Mouse (Mus musculus): Measurements from ENCODE around the gene Foxo6. TPM values are rescaled to one million over a fixed set of nuclear protein-coding genes. Genes with fewer than 3 reads are reported as not detected.
A peak's percentile ranks its signal among the peaks of the same experiment; 100 is the strongest.

Gene Foxo6
- polyA plus RNA-seq (2015; fragmentation: Nextera tagmentation; extraction: Ambion mirVana) = 0.28 and 0.53 TPM in 2 replicates

DNA sequence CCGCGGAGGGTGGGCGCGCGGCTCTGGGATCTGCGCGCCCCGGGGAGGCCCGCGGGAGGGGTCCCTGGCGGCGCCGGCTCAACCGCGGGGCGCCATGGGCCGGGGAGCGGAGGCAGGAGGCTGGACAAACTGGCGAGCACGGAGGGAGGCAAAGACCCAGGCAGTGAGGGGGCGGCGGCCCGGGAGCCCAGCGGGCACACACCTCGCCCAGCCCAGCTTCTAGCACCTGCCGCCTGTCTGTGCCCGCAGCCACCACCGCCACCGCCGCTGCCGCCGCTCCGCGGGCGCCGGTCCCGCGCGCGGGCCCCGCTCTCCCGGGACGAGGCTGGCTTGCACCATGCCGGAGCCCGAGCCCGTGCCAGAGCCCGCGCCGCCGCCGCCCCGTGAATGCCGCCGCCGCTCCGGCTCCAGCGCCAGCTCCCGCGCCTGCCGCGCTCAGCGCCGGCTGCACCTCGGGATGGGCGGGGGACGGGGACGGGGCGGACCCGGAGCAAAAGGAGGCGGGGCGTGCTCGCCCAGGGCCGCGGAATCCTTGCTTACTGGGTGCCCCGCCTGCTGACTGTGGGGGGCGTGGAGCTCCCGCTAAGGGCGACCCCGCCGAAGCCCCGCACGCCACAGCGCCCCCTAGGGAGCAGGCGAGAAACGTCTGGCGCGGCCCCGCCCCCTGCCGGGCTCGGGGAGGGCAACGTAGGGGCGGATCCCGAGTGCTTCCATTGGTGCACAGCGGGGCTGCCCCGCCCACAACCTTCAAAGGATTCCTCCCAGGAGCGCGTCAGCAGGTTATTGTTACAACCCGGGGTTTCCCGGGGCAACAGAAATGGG lies at the start of gene Foxo6:
Gene Foxo6, minus strand, starts transcription at position 60 of the 822 bp plus-strand sequence.
- peak within 1 kb of the TSS; percentile 99 for H3K4me2 ChIP-seq (replicated peaks; ENCODE audit: low read depth)
- H3K4me1 ChIP-seq (replicated peaks; ENCODE audit: control insufficient read depth, insufficient read depth) = peaks cover 4% of the 10 kb centered on the region
- WGBS = under 1% methylated on average over 75 of the region's 99 CpGs
- H3K4me3 ChIP-seq (ENCODE audit: low read depth, low read length) = peak within 1 kb of the TSS; percentile 59
- peak within 1 kb of the TSS; percentile 63 for H3K9ac ChIP-seq (ENCODE audit: low read length)
- H3K27ac ChIP-seq (replicated peaks) = no peak within 1 kb of the TSS; the same call in 1 of the 2 replicates
- no peaks in the 10 kb centered on the region for H3K36me3 ChIP-seq (ENCODE audit: control insufficient read depth, insufficient read depth, low read length)
- TF ChIP-seq CTCF (IDR thresholded peaks at IDR 0.05; ENCODE audit: low read depth) (peak; percentile 94), EP300 (optimal IDR thresholded peaks at IDR 0.05) (no peak)
- H3K27me3 ChIP-seq (ENCODE audit: control insufficient read depth, insufficient read depth, low read length) = peaks cover 2% of the 10 kb centered on the region; the same call in 1 of the 2 replicates
- DNase-seq (ENCODE audit: low spot score) = peak; percentile 99
- H3K9me3 ChIP-seq (ENCODE audit: control insufficient read depth, low read length) = no peaks in the 10 kb centered on the region
- peak; percentile 92 for ATAC-seq (ENCODE audit: low FRiP score, low TSS enrichment)

DNA sequence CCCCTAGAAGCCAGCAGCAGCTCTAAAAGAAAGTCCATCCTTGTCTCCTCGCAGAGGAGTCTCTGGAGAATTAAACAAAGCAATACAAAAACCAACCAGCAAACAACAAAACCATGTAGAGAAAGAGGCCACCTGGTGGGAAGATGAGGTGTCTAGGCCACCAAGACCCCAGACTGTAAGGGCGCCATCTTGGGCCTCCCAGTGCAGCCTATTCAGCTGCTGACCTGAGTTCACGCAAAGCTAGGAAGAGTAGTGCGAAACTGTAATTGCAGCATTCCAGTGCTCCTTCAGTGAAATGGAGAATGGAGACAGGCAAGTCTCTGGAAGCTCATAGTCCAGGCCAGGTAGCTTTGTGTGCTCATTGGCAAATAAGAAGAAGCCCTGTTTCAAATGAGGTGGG lies 47.2 kb upstream of the Foxo6 start:
- H3K4me3 ChIP-seq (ENCODE audit: low read depth, low read length) = no peak overlapping the region
- 91% methylated on average over 4 of the region's 4 CpGs for WGBS
- no peak for ATAC-seq (ENCODE audit: low FRiP score, low TSS enrichment)
- no peaks in the 10 kb centered on the region for H3K36me3 ChIP-seq (ENCODE audit: control insufficient read depth, insufficient read depth, low read length)
- no peak overlapping the region for H3K4me2 ChIP-seq (replicated peaks; ENCODE audit: low read depth)
- H3K27ac ChIP-seq (replicated peaks) = no peak overlapping the region
- H3K9ac ChIP-seq (ENCODE audit: low read length) = no peak overlapping the region
- H3K27me3 ChIP-seq (ENCODE audit: control insufficient read depth, insufficient read depth, low read length) = no peaks in the 10 kb centered on the region
- H3K9me3 ChIP-seq (ENCODE audit: control insufficient read depth, low read length) = no peaks in the 10 kb centered on the region
- TF ChIP-seq EP300 (optimal IDR thresholded peaks at IDR 0.05) (no peak), CTCF (IDR thresholded peaks at IDR 0.05; ENCODE audit: low read depth) (no peak)
- no peak for DNase-seq (ENCODE audit: low spot score)
- H3K4me1 ChIP-seq (replicated peaks; ENCODE audit: control insufficient read depth, insufficient read depth) = no peaks in the 10 kb centered on the region

DNA sequence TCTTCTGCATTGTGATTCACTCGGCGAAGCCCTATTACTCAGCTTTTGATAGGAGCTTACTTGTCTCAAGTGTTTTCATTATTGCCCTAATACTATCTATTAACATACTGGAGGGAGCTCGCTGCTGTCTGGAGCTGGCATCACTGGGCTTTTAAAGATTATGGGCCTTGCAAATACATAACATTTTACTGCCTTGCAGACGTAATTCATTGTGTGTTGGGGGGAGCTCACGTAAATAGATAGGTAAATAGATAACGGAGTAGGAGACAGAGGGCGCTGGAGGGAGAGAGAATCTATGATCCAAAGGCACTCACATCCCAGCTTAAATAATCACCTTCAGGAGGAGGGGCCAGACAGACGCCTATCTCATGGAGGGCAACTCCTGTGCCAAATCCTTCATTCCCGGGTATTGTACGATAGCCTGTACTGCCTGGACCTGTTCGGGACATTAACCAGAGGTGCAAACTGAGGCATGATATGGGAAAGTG lies 45.8 kb upstream of the Foxo6 start:
- Histone ChIP-seq H3K9me3 (ENCODE audit: control insufficient read depth, low read length) (no peaks in the 10 kb centered on the region), H3K4me2 (replicated peaks; ENCODE audit: low read depth) (no peak overlapping the region), H3K4me3 (ENCODE audit: low read depth, low read length) (no peak overlapping the region), H3K4me1 (replicated peaks; ENCODE audit: control insufficient read depth, insufficient read depth) (no peaks in the 10 kb centered on the region), H3K36me3 (ENCODE audit: control insufficient read depth, insufficient read depth, low read length) (no peaks in the 10 kb centered on the region), H3K27ac (replicated peaks) (no peak overlapping the region), H3K9ac (ENCODE audit: low read length) (no peak overlapping the region), H3K27me3 (ENCODE audit: control insufficient read depth, insufficient read depth, low read length) (no peaks in the 10 kb centered on the region)
- no peak for ATAC-seq (ENCODE audit: low FRiP score, low TSS enrichment)
- TF ChIP-seq CTCF (IDR thresholded peaks at IDR 0.05; ENCODE audit: low read depth) (no peak), EP300 (optimal IDR thresholded peaks at IDR 0.05) (no peak)
- no peak for DNase-seq (ENCODE audit: low spot score)
- 30% methylated on average over 11 of the region's 11 CpGs for WGBS

DNA sequence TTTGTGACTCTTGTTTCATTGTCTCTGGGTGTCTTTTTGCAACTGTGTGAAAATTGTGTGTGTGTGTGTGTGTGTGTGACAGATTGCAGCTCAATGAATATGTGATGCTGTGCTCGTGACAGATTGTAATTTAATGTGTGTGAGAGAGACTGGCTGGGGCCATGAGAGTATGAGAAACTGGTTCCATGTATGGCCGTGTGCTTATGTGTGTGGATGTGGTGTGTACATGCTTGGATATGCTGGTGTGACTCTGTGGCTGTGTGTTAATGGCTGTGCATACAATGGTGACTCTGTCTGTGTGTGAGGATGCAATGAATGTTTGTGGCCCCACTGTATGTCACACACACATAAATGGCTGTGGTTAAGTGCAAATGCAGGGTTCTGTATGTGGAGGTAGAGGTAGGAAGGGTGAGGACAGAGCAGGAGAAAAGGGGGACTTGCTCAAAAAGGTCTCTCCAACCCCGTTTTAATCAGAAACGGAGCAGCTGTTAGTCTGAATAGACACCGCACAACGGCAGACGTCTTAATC lies 45.3 kb upstream of the Foxo6 start:
- no peak overlapping the region for H3K4me3 ChIP-seq (ENCODE audit: low read depth, low read length)
- no peak for DNase-seq (ENCODE audit: low spot score)
- no peaks in the 10 kb centered on the region for H3K4me1 ChIP-seq (replicated peaks; ENCODE audit: control insufficient read depth, insufficient read depth)
- H3K36me3 ChIP-seq (ENCODE audit: control insufficient read depth, insufficient read depth, low read length) = no peaks in the 10 kb centered on the region
- TF ChIP-seq EP300 (optimal IDR thresholded peaks at IDR 0.05) = no peak
- TF ChIP-seq CTCF (IDR thresholded peaks at IDR 0.05; ENCODE audit: low read depth) = no peak
- no peaks in the 10 kb centered on the region for H3K9me3 ChIP-seq (ENCODE audit: control insufficient read depth, low read length)
- H3K9ac ChIP-seq (ENCODE audit: low read length) = no peak overlapping the region
- H3K27ac ChIP-seq (replicated peaks) = no peak overlapping the region
- H3K4me2 ChIP-seq (replicated peaks; ENCODE audit: low read depth) = no peak overlapping the region
- WGBS = 39% methylated on average over 7 of the region's 7 CpGs
- H3K27me3 ChIP-seq (ENCODE audit: control insufficient read depth, insufficient read depth, low read length) = no peaks in the 10 kb centered on the region
- ATAC-seq (ENCODE audit: low FRiP score, low TSS enrichment) = no peak

DNA sequence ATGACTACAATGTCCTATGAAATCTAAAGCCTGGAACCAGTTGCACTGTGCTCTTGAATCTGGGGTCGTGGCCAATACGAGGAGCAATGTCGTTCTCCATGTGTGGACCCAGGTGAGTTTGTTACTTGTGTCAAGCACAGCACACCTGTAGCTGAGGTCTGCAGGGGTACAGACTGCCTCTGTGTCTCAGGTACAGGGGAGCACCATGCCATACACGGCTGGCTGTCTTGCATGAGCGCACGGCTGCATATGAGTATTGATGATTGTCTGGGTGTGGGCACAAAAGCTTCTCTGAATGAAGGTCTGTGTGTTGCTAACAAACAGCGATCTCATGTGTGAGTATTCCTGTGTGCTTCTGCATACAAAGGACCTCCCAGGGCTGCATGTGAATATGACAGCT lies 44.8 kb upstream of the Foxo6 start:
- Histone ChIP-seq H3K36me3 (ENCODE audit: control insufficient read depth, insufficient read depth, low read length) (no peaks in the 10 kb centered on the region), H3K27me3 (ENCODE audit: control insufficient read depth, insufficient read depth, low read length) (no peaks in the 10 kb centered on the region)

DNA sequence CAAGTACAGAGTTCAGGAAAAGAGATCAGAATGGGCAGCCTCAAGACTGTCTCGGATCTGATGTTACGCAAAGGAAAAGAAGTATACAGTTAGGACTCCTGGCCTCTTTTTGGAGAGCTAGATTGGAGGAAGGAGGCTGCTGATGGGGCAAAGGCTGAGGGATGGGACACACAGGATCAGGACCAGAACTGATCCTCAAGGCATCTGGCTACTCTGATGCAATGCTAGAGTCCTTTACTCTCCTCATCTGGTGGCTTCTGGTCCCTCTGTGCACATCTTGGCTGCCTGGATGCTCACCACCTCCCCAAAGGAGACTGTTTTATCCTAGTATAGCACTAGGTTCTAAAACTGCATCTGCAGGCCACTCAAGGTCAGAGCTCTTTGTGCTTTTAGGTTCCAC lies 44.4 kb upstream of the Foxo6 start:
- H3K36me3 ChIP-seq (ENCODE audit: control insufficient read depth, insufficient read depth, low read length) = no peaks in the 10 kb centered on the region
- TF ChIP-seq CTCF (IDR thresholded peaks at IDR 0.05; ENCODE audit: low read depth) (no peak), EP300 (optimal IDR thresholded peaks at IDR 0.05) (no peak)
- no peak overlapping the region for H3K27ac ChIP-seq (replicated peaks)
- H3K4me3 ChIP-seq (ENCODE audit: low read depth, low read length) = no peak overlapping the region
- WGBS = 92% methylated on average over 2 of the region's 2 CpGs
- ATAC-seq (ENCODE audit: low FRiP score, low TSS enrichment) = no peak
- no peak overlapping the region for H3K9ac ChIP-seq (ENCODE audit: low read length)
- H3K9me3 ChIP-seq (ENCODE audit: control insufficient read depth, low read length) = no peaks in the 10 kb centered on the region
- H3K27me3 ChIP-seq (ENCODE audit: control insufficient read depth, insufficient read depth, low read length) = no peaks in the 10 kb centered on the region
- H3K4me1 ChIP-seq (replicated peaks; ENCODE audit: control insufficient read depth, insufficient read depth) = no peaks in the 10 kb centered on the region
- no peak for DNase-seq (ENCODE audit: low spot score)
- no peak overlapping the region for H3K4me2 ChIP-seq (replicated peaks; ENCODE audit: low read depth)

More for the DNA sequence above, 44.8 kb upstream of the Foxo6 start:
- DNase-seq (ENCODE audit: low spot score) (no peak), ATAC-seq (ENCODE audit: low FRiP score, low TSS enrichment) (no peak)
- no peak overlapping the region for H3K9ac ChIP-seq (ENCODE audit: low read length)
- H3K4me1 ChIP-seq (replicated peaks; ENCODE audit: control insufficient read depth, insufficient read depth) = no peaks in the 10 kb centered on the region
- no peak overlapping the region for H3K4me3 ChIP-seq (ENCODE audit: low read depth, low read length)
- no peak overlapping the region for H3K27ac ChIP-seq (replicated peaks)
- TF ChIP-seq EP300 (optimal IDR thresholded peaks at IDR 0.05) (no peak), CTCF (IDR thresholded peaks at IDR 0.05; ENCODE audit: low read depth) (no peak)
- no peak overlapping the region for H3K4me2 ChIP-seq (replicated peaks; ENCODE audit: low read depth)
- no peaks in the 10 kb centered on the region for H3K9me3 ChIP-seq (ENCODE audit: control insufficient read depth, low read length)
- 78% methylated on average over 7 of the region's 7 CpGs for WGBS
